Mouse (Mus musculus) midbrain, postnatal 0 days (tissue): ENCODE data around the gene Podxl2. TPM values are rescaled to one million over a fixed set of nuclear protein-coding genes. Genes with fewer than 3 reads are reported as not detected.

Source experiments
- ATAC-seq: fragments of 200-750 bp; cut with Nextera tagmentation; 2 replicates; pipeline ENCODE4 v1.8.0; 2017; ENCODE audit warnings: moderate number of reproducible peaks, mild to moderate bottlenecking, moderate TSS enrichment, moderate library complexity; ENCODE audit not compliant: low FRiP score
- DNase-seq: peaks from one replicate; pipeline ENCODE4 v3.0.0-alpha.2; 2015; ENCODE audit warnings: low spot score
- H3K27ac ChIP-seq: fragments of 300-500 bp; sonication (generic); 2 replicates; pipeline ENCODE4 v1.5.1; 2014; ENCODE audit warnings: low read depth, mild to moderate bottlenecking, low read length, mixed read lengths
- H3K27me3 ChIP-seq: fragments of 300-500 bp; sonication (generic); 2 replicates; pipeline ENCODE4 v1.6.1; 2014; ENCODE audit warnings: low read length, control low read depth, mixed read lengths; ENCODE audit not compliant: insufficient read depth
- H3K36me3 ChIP-seq: fragments of 300-500 bp; sonication (generic); 2 replicates; pipeline ENCODE4 v1.6.1; 2014; ENCODE audit warnings: low read length, control low read depth, mixed read lengths; ENCODE audit not compliant: insufficient read depth
- H3K4me1 ChIP-seq: fragments of 300-500 bp; sonication (generic); 2 replicates; pipeline ENCODE4 v1.6.1; 2014; ENCODE audit warnings: mild to moderate bottlenecking, control low read depth, antibody characterized with exemption, low read length, mixed read lengths; ENCODE audit not compliant: insufficient read depth
- H3K4me2 ChIP-seq: fragments of 300-500 bp; sonication (generic); 2 replicates; pipeline ENCODE4 v1.6.1; 2014; ENCODE audit warnings: low read depth, mild to moderate bottlenecking, low read length, mixed read lengths; ENCODE audit not compliant: poor library complexity, severe bottlenecking
- H3K4me3 ChIP-seq: fragments of 300-500 bp; sonication (generic); 2 replicates; pipeline ENCODE4 v1.5.1; 2014; ENCODE audit warnings: low read depth, mild to moderate bottlenecking, low read length, moderate library complexity
- H3K9ac ChIP-seq: fragments of 300-500 bp; sonication (generic); replicated peaks from 2 replicates; pipeline ENCODE4 v1.6.1; 2014; ENCODE audit warnings: mild to moderate bottlenecking, low read length, moderate library complexity, mixed read lengths; ENCODE audit not compliant: poor library complexity, severe bottlenecking
- H3K9me3 ChIP-seq: fragments of 300-500 bp; sonication (generic); 2 replicates; pipeline ENCODE4 v1.6.1; 2016; ENCODE audit warnings: low read length, control low read depth
- CTCF ChIP-seq: IDR thresholded peaks from 2 replicates; pipeline ENCODE4 v1.5.1; 2016; ENCODE audit warnings: antibody characterized with exemption, mild to moderate bottlenecking
- WGBS: fragments of 180-500 bp; shearing (Covaris S2); extraction: QIAGEN DNeasy Blood & Tissue Kit; methylation state at CpG from one replicate; pipeline ENCODE4 v1.1.7; 2014; 5-methylcytosine and 5-hydroxymethylcytosine counted together
- polyA plus RNA-seq: library from polyadenylated mRNA; unstranded; fragments of >200 nt; fragmentation: Nextera tagmentation; extraction: Ambion mirVana; gene quantifications from 2 replicates; pipeline ENCODE4 v1.2.1, GENCODE M21; 2015
- total RNA-seq: library from RNA; depleted of rRNA; stranded (reverse); fragments of >200 nt; gene quantifications from 2 replicates; pipeline ENCODE4 v1.2.3, GENCODE M21; 2014; rRNA removed

Podxl2 gene
- 883 and 1,011 TPM in 2 replicates for total RNA-seq
- polyA plus RNA-seq = 727 and 776 TPM in 2 replicates

DNA sequence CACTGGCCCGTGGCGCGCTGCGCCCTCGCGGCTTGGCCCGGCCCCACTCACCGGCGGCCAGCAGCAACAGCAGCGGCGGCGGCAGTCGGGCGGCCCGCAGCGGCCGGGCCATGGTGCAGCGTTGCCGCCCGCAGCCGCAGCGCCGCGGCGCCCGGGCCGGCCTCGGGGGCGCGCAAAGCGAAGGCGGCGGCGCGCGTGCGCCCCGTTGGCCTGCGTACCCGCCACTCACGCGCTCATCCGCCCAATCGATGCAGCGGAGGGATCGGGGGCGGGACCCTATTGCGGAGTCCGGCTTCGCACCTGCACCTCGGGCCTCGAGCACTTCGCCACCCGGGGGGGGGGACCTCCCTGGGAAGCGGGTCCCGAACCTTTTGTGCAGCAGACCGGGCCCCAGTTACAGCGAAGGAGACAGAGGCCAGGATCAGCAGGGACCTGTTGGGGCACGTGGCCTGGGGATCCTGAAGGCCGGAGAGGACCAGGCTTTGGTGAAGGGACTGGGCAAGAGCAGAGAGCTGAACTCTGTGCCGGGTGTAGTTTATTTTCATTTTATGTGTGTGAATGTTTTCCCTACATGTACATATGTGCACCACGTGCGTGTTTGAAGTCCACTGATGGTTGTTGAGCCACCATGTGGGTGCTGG, at the start of gene Podxl2:
Gene Podxl2 (minus strand): TSS at position 177 of the 641 bp plus-strand sequence.
- TF ChIP-seq CTCF = no peak
- DNase-seq = peak; percentile 90
- Histone ChIP-seq H3K4me2 (peak within 1 kb of the TSS; percentile 92), H3K4me1 (0 out of 2 replicates have a peak, but pooled peaks cover 6% of the 10 kb centered on the region), H3K9ac (peak within 1 kb of the TSS; percentile 95), H3K9me3 (no peaks in the 10 kb centered on the region), H3K36me3 (no peaks in the 10 kb centered on the region), H3K27ac (peak within 1 kb of the TSS; percentile 98), H3K27me3 (no peaks in the 10 kb centered on the region), H3K4me3 (peak within 1 kb of the TSS; percentile 80)
- WGBS = 6% methylated on average over 41 of the region's 63 CpGs
- ATAC-seq = peak; percentile 79

DNA sequence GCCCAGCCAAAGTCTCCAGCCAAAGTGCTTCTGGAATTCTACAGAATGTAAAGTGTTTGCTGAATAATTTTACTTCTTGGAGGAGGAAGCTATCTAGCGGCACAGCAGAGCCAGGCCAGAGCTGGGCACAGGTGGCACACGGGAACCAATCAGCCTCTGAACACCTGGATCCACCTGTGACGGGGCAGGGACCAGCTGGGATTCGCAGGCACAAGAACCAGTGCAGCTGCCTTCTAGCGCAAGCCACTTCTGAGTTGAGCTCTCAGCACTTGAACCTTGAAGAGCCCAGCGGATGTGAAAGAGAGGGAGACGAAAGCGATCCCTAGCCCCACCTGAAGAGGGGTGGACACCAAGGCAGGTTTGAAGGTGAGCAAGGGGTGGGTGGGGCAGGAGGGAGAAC, 44.0 kb upstream of the Podxl2 start:
- Histone ChIP-seq H3K4me2 (no peak overlapping the region), H3K9ac (no peak overlapping the region), H3K4me3 (no peak overlapping the region), H3K27me3 (no peaks in the 10 kb centered on the region), H3K27ac (no peak overlapping the region), H3K4me1 (no peaks in the 10 kb centered on the region), H3K9me3 (no peaks in the 10 kb centered on the region), H3K36me3 (no peaks in the 10 kb centered on the region)
- no peak for TF ChIP-seq CTCF
- ATAC-seq (no peak), DNase-seq (no peak)
- WGBS = 82% methylated on average over 8 of the region's 8 CpGs

DNA sequence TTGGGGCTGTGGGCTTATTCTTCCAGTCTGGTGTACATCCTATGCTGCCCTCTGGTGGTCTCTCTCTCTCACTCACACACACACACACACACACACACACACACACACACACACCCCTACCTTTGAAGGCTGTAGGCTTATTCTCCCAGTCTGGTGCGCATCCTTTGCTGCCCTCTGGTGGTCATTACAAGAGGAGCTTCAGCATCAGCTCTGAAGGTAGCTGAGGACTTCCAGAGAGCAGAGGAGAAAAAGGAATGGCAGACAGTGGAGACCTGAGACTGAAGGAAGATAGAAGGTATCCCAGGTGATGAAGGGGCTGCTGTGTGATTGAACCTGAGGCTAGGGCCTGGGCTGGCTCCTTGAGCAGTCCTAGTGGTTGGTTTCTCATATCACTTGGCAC, 41.3 kb upstream of the Podxl2 start:
- ATAC-seq = no peak; the same call in 1 of the 2 replicates
- 77% methylated on average over 1 of the region's 1 CpGs for WGBS

DNA sequence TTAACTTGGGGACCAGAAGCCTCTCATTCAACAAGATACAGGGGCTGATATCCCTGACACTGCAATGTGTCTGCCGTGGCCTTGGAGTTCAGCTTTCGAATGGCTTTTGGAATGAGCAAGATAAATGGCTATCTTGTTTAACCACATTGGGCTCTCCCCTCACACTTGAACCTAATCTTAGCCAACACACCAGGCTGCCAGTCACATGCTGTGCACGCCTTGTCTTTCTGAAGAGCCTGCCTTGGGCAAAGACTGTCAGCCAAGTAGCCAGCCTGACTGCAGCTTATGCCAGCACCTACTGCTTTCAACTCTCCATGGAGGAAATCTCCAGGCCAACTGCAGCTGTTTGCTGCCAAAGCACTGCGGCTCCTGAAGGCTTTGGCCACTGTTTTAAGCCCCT, 40.7 kb upstream of the Podxl2 start:
- H3K4me1 ChIP-seq = no peaks in the 10 kb centered on the region

More for the DNA sequence above, 41.3 kb upstream of the Podxl2 start:
- Histone ChIP-seq H3K4me2 (no peak overlapping the region), H3K9me3 (no peaks in the 10 kb centered on the region), H3K36me3 (peaks cover 14% of the 10 kb centered on the region), H3K9ac (no peak overlapping the region), H3K27ac (no peak overlapping the region), H3K27me3 (no peaks in the 10 kb centered on the region), H3K4me3 (no peak overlapping the region), H3K4me1 (no peaks in the 10 kb centered on the region)
- peak; percentile 74 for DNase-seq
- TF ChIP-seq CTCF = peak; percentile 87

DNA sequence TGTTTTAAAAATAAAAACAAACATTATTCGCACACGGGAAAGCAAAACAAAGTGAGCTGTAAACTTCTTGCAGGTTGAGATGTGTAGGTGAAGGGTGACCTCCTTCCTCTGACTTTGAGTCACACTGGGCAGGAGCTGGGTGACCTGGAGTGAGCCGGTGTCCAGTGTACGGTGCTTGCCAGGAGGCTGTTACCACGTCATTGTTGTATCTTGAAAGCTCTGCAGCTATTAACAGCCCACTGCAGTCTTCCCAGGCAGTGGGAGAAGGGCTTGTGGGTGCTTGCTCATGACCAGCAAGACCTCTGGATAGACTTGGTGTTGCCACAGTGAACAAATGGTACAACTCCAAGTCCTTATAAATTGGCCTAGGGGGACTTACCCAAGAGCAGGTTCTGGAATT, 40.0 kb upstream of the Podxl2 start:
- Histone ChIP-seq H3K4me3 (no peak overlapping the region), H3K9me3 (no peaks in the 10 kb centered on the region), H3K4me1 (no peaks in the 10 kb centered on the region), H3K27me3 (no peaks in the 10 kb centered on the region), H3K9ac (no peak overlapping the region), H3K4me2 (no peak overlapping the region), H3K36me3 (peaks cover 22% of the 10 kb centered on the region), H3K27ac (no peak overlapping the region)
- 79% methylated on average over 5 of the region's 5 CpGs for WGBS
- no peak for TF ChIP-seq CTCF
- DNase-seq = no peak
- ATAC-seq = no peak

More for the DNA sequence above, 40.7 kb upstream of the Podxl2 start:
- Histone ChIP-seq H3K36me3 (peaks cover 20% of the 10 kb centered on the region), H3K9ac (no peak overlapping the region), H3K4me3 (no peak overlapping the region), H3K27me3 (no peaks in the 10 kb centered on the region), H3K4me2 (no peak overlapping the region), H3K27ac (no peak overlapping the region), H3K9me3 (no peaks in the 10 kb centered on the region)
- WGBS = 62% methylated on average over 4 of the region's 4 CpGs
- no peak for TF ChIP-seq CTCF
- DNase-seq (peak; percentile 70), ATAC-seq (no peak; the same call in 1 of the 2 replicates)

DNA sequence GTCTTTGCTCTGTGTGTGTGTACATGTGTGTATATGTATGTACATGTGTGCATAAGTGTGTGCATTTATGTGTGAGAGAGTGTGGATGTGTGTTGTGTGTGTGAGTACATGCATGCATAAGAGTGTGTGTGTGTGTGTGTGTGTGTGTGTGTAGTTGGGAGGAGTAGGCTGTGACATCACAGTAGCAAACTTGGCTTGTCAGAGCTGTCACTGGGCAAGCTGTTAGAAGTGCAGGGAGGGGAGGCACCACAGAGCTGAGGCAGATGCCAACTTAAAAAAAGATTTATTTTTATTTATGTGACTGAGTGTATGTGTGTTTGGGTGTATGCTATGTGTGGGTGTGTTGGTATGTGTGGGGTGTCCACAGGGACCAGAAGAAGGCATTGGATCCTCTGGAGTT, 38.6 kb upstream of the Podxl2 start:
- no peaks in the 10 kb centered on the region for H3K27me3 ChIP-seq
- no peak overlapping the region for H3K4me2 ChIP-seq
- H3K4me1 ChIP-seq = no peaks in the 10 kb centered on the region
- H3K9ac ChIP-seq = no peak overlapping the region
- no peaks in the 10 kb centered on the region for H3K9me3 ChIP-seq
- no peak for ATAC-seq
- TF ChIP-seq CTCF = no peak
- no peak overlapping the region for H3K4me3 ChIP-seq
- H3K27ac ChIP-seq = no peak overlapping the region
- peaks cover 22% of the 10 kb centered on the region for H3K36me3 ChIP-seq
- no peak for DNase-seq
